Mouse (Mus musculus) neural tube, embryonic 15.5 days (tissue): ENCODE results near the gene Plxnc1. TPM values are rescaled to one million over a fixed set of nuclear protein-coding genes. Genes with fewer than 3 reads are reported as not detected.

Source experiments
- ATAC-seq: fragments of 200-750 bp; cut with Nextera tagmentation; 2 replicates; pipeline ENCODE4 v1.8.0; 2017; ENCODE audit warnings: mild to moderate bottlenecking, moderate TSS enrichment, moderate library complexity; ENCODE audit not compliant: low FRiP score
- H3K27ac ChIP-seq: fragments of 300-500 bp; sonication (generic); replicated peaks from 2 replicates; pipeline ENCODE4 v1.5.1; 2015; ENCODE audit warnings: mild to moderate bottlenecking, inconsistent platforms
- H3K27me3 ChIP-seq: fragments of 300-500 bp; sonication (generic); replicated peaks from 2 replicates; pipeline ENCODE4 v1.6.1; 2015; ENCODE audit warnings: inconsistent platforms
- H3K36me3 ChIP-seq: fragments of 300-500 bp; sonication (generic); 2 replicates; pipeline ENCODE4 v1.6.1; 2015; ENCODE audit warnings: inconsistent platforms
- H3K4me1 ChIP-seq: fragments of 300-500 bp; sonication (generic); 2 replicates; pipeline ENCODE4 v1.6.1; 2015; ENCODE audit warnings: inconsistent platforms
- H3K4me2 ChIP-seq: fragments of 300-500 bp; sonication (generic); 2 replicates; pipeline ENCODE4 v1.6.1; 2015; ENCODE audit warnings: inconsistent platforms, mild to moderate bottlenecking, moderate library complexity
- H3K4me3 ChIP-seq: fragments of 300-500 bp; sonication (generic); replicated peaks from 2 replicates; pipeline ENCODE4 v1.5.1; 2015; ENCODE audit warnings: mild to moderate bottlenecking, inconsistent platforms
- H3K9ac ChIP-seq: fragments of 300-500 bp; sonication (generic); replicated peaks from 2 replicates; pipeline ENCODE4 v1.6.1; 2015; ENCODE audit warnings: mild to moderate bottlenecking, inconsistent platforms
- H3K9me3 ChIP-seq: fragments of 300-500 bp; sonication (generic); replicated peaks from 2 replicates; pipeline ENCODE4 v1.6.1; 2016; ENCODE audit warnings: inconsistent platforms
- WGBS: fragments of 180-500 bp; shearing (Covaris S2); methylation state at CpG from one replicate; pipeline ENCODE4 v1.1.7; 2015; ENCODE audit warnings: mixed read lengths; 5-methylcytosine and 5-hydroxymethylcytosine counted together
- polyA plus RNA-seq: library from polyadenylated mRNA; unstranded; fragments of >200 nt; fragmentation: Nextera tagmentation; extraction: Ambion mirVana; gene quantifications from 2 replicates; pipeline ENCODE4 v1.2.1, GENCODE M21; 2015

The Plxnc1 gene
- polyA plus RNA-seq, 1 experiment from 2014 or later: 9.8 TPM

- Histone ChIP-seq H3K36me3 (peaks cover 12% of the 10 kb centered on the region), H3K4me3 (no peak overlapping the region), H3K9me3 (no peaks in the 10 kb centered on the region), H3K27me3 (no peaks in the 10 kb centered on the region), H3K4me1 (peaks cover 13% of the 10 kb centered on the region), H3K9ac (no peak overlapping the region), H3K4me2 (no peak overlapping the region), H3K27ac (no peak overlapping the region)
- WGBS: 49% methylated on average over 2 of the region's 2 CpGs
- no peak for ATAC-seq
Measured at GRCm38 (mm10) chr10:94917990-94918389, 26.6 kb downstream of the Plxnc1 start.

- WGBS: 77% methylated on average over 4 of the region's 4 CpGs
- no peak overlapping the region for H3K4me2 ChIP-seq
- ATAC-seq: no peak
- no peak overlapping the region for H3K9ac ChIP-seq
- H3K27me3 ChIP-seq: no peaks in the 10 kb centered on the region
- no peak overlapping the region for H3K27ac ChIP-seq
- peaks cover 12% of the 10 kb centered on the region for H3K36me3 ChIP-seq
- H3K4me1 ChIP-seq: peaks cover 10% of the 10 kb centered on the region
- no peak overlapping the region for H3K4me3 ChIP-seq
- H3K9me3 ChIP-seq: no peaks in the 10 kb centered on the region
Measured at GRCm38 (mm10) chr10:94917354-94917753, 27.3 kb downstream of the Plxnc1 start.

GRCm38 (mm10) chr10:94916610-94917009 is 28.0 kb downstream of the Plxnc1 start:
- Histone ChIP-seq H3K27me3 (no peaks in the 10 kb centered on the region), H3K36me3 (peaks cover 12% of the 10 kb centered on the region), H3K4me2 (no peak overlapping the region), H3K27ac (no peak overlapping the region), H3K4me1 (peaks cover 10% of the 10 kb centered on the region), H3K9ac (no peak overlapping the region), H3K4me3 (no peak overlapping the region), H3K9me3 (no peaks in the 10 kb centered on the region)
- WGBS: 78% methylated on average over 7 of the region's 7 CpGs
- ATAC-seq: no peak

- H3K27me3 ChIP-seq: no peaks in the 10 kb centered on the region
- H3K27ac ChIP-seq: no peak overlapping the region
- 92% methylated on average over 6 of the region's 6 CpGs for WGBS
- H3K36me3 ChIP-seq: peaks cover 3% of the 10 kb centered on the region; the same call in 1 of the 2 replicates
- H3K4me2 ChIP-seq: no peak overlapping the region
- no peak overlapping the region for H3K4me3 ChIP-seq
- no peak for ATAC-seq
- H3K9ac ChIP-seq: no peak overlapping the region
- H3K9me3 ChIP-seq: no peaks in the 10 kb centered on the region
- peaks cover 10% of the 10 kb centered on the region for H3K4me1 ChIP-seq
Measured at GRCm38 (mm10) chr10:94915746-94916145, 28.9 kb downstream of the Plxnc1 start.

- Histone ChIP-seq H3K27me3 (no peaks in the 10 kb centered on the region), H3K27ac (no peak overlapping the region), H3K4me2 (no peak overlapping the region), H3K9me3 (no peaks in the 10 kb centered on the region), H3K4me3 (no peak overlapping the region), H3K9ac (no peak overlapping the region), H3K36me3 (no peaks in the 10 kb centered on the region), H3K4me1 (peaks cover 14% of the 10 kb centered on the region)
- 88% methylated on average over 11 of the region's 11 CpGs for WGBS
- no peak for ATAC-seq
Measured at GRCm38 (mm10) chr10:94914081-94914480, 30.6 kb downstream of the Plxnc1 start.

- H3K4me2 ChIP-seq: no peak overlapping the region
- H3K27me3 ChIP-seq: no peaks in the 10 kb centered on the region
- H3K4me1 ChIP-seq: peaks cover 14% of the 10 kb centered on the region
- no peak overlapping the region for H3K9ac ChIP-seq
- H3K9me3 ChIP-seq: no peaks in the 10 kb centered on the region
- H3K27ac ChIP-seq: no peak overlapping the region
- WGBS: 84% methylated on average over 5 of the region's 5 CpGs
- H3K4me3 ChIP-seq: no peak overlapping the region
- no peak for ATAC-seq
- H3K36me3 ChIP-seq: no peaks in the 10 kb centered on the region
Measured at GRCm38 (mm10) chr10:94913336-94913739, 31.3 kb downstream of the Plxnc1 start.

GRCm38 (mm10) chr10:94912551-94912950 is 32.1 kb downstream of the Plxnc1 start:
- Histone ChIP-seq H3K4me1 (peaks cover 6% of the 10 kb centered on the region; the same call in 1 of the 2 replicates), H3K27me3 (no peaks in the 10 kb centered on the region), H3K4me2 (no peak overlapping the region), H3K9ac (no peak overlapping the region), H3K27ac (no peak overlapping the region), H3K9me3 (no peaks in the 10 kb centered on the region), H3K4me3 (no peak overlapping the region), H3K36me3 (no peaks in the 10 kb centered on the region)
- ATAC-seq: no peak
- 90% methylated on average over 1 of the region's 1 CpGs for WGBS

GRCm38 (mm10) chr10:94911102-94911501 is 33.5 kb downstream of the Plxnc1 start:
- H3K4me3 ChIP-seq: no peak overlapping the region
- WGBS: 86% methylated on average over 6 of the region's 6 CpGs
- H3K36me3 ChIP-seq: no peaks in the 10 kb centered on the region
- no peaks in the 10 kb centered on the region for H3K27me3 ChIP-seq
- H3K4me1 ChIP-seq: peaks cover 9% of the 10 kb centered on the region
- no peak overlapping the region for H3K9ac ChIP-seq
- no peak for ATAC-seq
- no peak overlapping the region for H3K4me2 ChIP-seq
- H3K9me3 ChIP-seq: no peaks in the 10 kb centered on the region
- no peak overlapping the region for H3K27ac ChIP-seq

- H3K9ac ChIP-seq: no peak overlapping the region
- WGBS: 90% methylated on average over 4 of the region's 4 CpGs
- H3K4me2 ChIP-seq: no peak overlapping the region
- no peak for ATAC-seq
- no peak overlapping the region for H3K4me3 ChIP-seq
- H3K9me3 ChIP-seq: no peaks in the 10 kb centered on the region
- H3K4me1 ChIP-seq: peaks cover 14% of the 10 kb centered on the region
- H3K27me3 ChIP-seq: no peaks in the 10 kb centered on the region
- H3K36me3 ChIP-seq: no peaks in the 10 kb centered on the region
- no peak overlapping the region for H3K27ac ChIP-seq
Measured at GRCm38 (mm10) chr10:94910570-94910969, 34.1 kb downstream of the Plxnc1 start.

- Histone ChIP-seq H3K9ac (no peak overlapping the region), H3K4me1 (peaks cover 20% of the 10 kb centered on the region), H3K27me3 (no peaks in the 10 kb centered on the region), H3K9me3 (no peaks in the 10 kb centered on the region), H3K4me3 (no peak overlapping the region), H3K4me2 (no peak overlapping the region), H3K27ac (no peak overlapping the region), H3K36me3 (no peaks in the 10 kb centered on the region)
- 33% methylated on average over 2 of the region's 2 CpGs for WGBS
- no peak for ATAC-seq
Measured at GRCm38 (mm10) chr10:94909789-94910188, 34.8 kb downstream of the Plxnc1 start.

- H3K4me2 ChIP-seq: no peak overlapping the region
- WGBS: 84% methylated on average over 11 of the region's 11 CpGs
- H3K4me3 ChIP-seq: no peak overlapping the region
- peaks cover 26% of the 10 kb centered on the region for H3K4me1 ChIP-seq
- no peak overlapping the region for H3K27ac ChIP-seq
- H3K27me3 ChIP-seq: no peaks in the 10 kb centered on the region
- no peak for ATAC-seq
- no peaks in the 10 kb centered on the region for H3K9me3 ChIP-seq
- H3K36me3 ChIP-seq: no peaks in the 10 kb centered on the region
- H3K9ac ChIP-seq: no peak overlapping the region
Measured at GRCm38 (mm10) chr10:94908976-94909717, 35.5 kb downstream of the Plxnc1 start.

GRCm38 (mm10) chr10:94905689-94906473 is 38.8 kb downstream of the Plxnc1 start:
- 14% methylated on average over 21 of the region's 21 CpGs for WGBS
- ATAC-seq: peak; percentile 96
- peak overlapping the region; percentile 0; the same call in 1 of the 2 replicates for H3K4me3 ChIP-seq
- no peaks in the 10 kb centered on the region for H3K27me3 ChIP-seq
- H3K27ac ChIP-seq: peak overlapping the region; percentile 78
- no peaks in the 10 kb centered on the region for H3K36me3 ChIP-seq
- H3K9ac ChIP-seq: peak overlapping the region; percentile 4; the same call in 1 of the 2 replicates
- H3K4me1 ChIP-seq: peaks cover 26% of the 10 kb centered on the region
- H3K9me3 ChIP-seq: no peaks in the 10 kb centered on the region
- H3K4me2 ChIP-seq: peak overlapping the region; percentile 44
